Mouse (Mus musculus) forebrain, embryonic 15.5 days (tissue): ENCODE data around the gene Ubn1. TPM values are rescaled to one million over a fixed set of nuclear protein-coding genes. Genes with fewer than 3 reads are reported as not detected.

Source experiments
- ATAC-seq: fragments of 200-750 bp; cut with Nextera tagmentation; replicated peaks from 2 replicates; pipeline ENCODE4 v1.8.0; 2017; ENCODE audit warnings: mild to moderate bottlenecking, moderate TSS enrichment, moderate library complexity
- H3K27ac ChIP-seq: fragments of 300-500 bp; sonication (generic); replicated peaks from 2 replicates; pipeline ENCODE4 v1.5.1; 2015; ENCODE audit warnings: mild to moderate bottlenecking, inconsistent platforms
- H3K27me3 ChIP-seq: fragments of 300-500 bp; sonication (generic); 2 replicates; pipeline ENCODE4 v1.6.1; 2015; ENCODE audit warnings: inconsistent platforms
- H3K36me3 ChIP-seq: fragments of 300-500 bp; sonication (generic); 2 replicates; pipeline ENCODE4 v1.6.1; 2015; ENCODE audit warnings: mild to moderate bottlenecking, inconsistent platforms
- H3K4me1 ChIP-seq: fragments of 300-500 bp; sonication (generic); 2 replicates; pipeline ENCODE4 v1.6.1; 2015; ENCODE audit warnings: inconsistent platforms
- H3K4me2 ChIP-seq: fragments of 300-500 bp; sonication (generic); replicated peaks from 2 replicates; pipeline ENCODE4 v1.6.1; 2015; ENCODE audit warnings: mild to moderate bottlenecking, inconsistent platforms
- H3K4me3 ChIP-seq: fragments of 300-500 bp; sonication (generic); 2 replicates; pipeline ENCODE4 v1.5.1; 2015; ENCODE audit warnings: mild to moderate bottlenecking, inconsistent platforms
- H3K9ac ChIP-seq: fragments of 300-500 bp; sonication (generic); replicated peaks from 2 replicates; pipeline ENCODE4 v1.6.1; 2015; ENCODE audit warnings: mild to moderate bottlenecking, inconsistent platforms
- H3K9me3 ChIP-seq: fragments of 300-500 bp; sonication (generic); 2 replicates; pipeline ENCODE4 v1.6.1; 2016; ENCODE audit warnings: inconsistent platforms
- WGBS: fragments of 180-500 bp; shearing (Covaris S2); methylation state at CpG from one replicate; pipeline ENCODE4 v1.1.7; 2015; ENCODE audit warnings: mixed read lengths; 5-methylcytosine and 5-hydroxymethylcytosine counted together
- polyA plus RNA-seq: library from polyadenylated mRNA; unstranded; fragments of >200 nt; fragmentation: Nextera tagmentation; extraction: Ambion mirVana; gene quantifications from 2 replicates; pipeline ENCODE4 v1.2.1, GENCODE M21; 2015

Gene Ubn1
- polyA plus RNA-seq, 1 experiment from 2014 or later, result 17.8 TPM

- no peak overlapping the region for H3K4me3 ChIP-seq
- no peak for ATAC-seq
- no peaks in the 10 kb centered on the region for H3K4me1 ChIP-seq
- WGBS, result 60% methylated on average over 2 of the region's 2 CpGs
- H3K27me3 ChIP-seq, result no peaks in the 10 kb centered on the region
- H3K36me3 ChIP-seq, result peaks cover 97% of the 10 kb centered on the region
- H3K9me3 ChIP-seq, result no peaks in the 10 kb centered on the region
- no peak overlapping the region for H3K4me2 ChIP-seq
- H3K9ac ChIP-seq, result no peak overlapping the region
- H3K27ac ChIP-seq, result no peak overlapping the region
These were observed 20.0 kb upstream of the Ubn1 start for GRCm38 (mm10) chr16:5029847-5030246.

GRCm38 (mm10) chr16:5035591-5035990 lies 14.3 kb upstream of the Ubn1 start:
- no peaks in the 10 kb centered on the region for H3K4me1 ChIP-seq
- peaks cover 96% of the 10 kb centered on the region for H3K36me3 ChIP-seq
- WGBS, result 92% methylated on average over 3 of the region's 3 CpGs
- H3K27ac ChIP-seq, result no peak overlapping the region
- H3K9ac ChIP-seq, result no peak overlapping the region
- ATAC-seq, result no peak
- H3K27me3 ChIP-seq, result no peaks in the 10 kb centered on the region
- no peak overlapping the region for H3K4me3 ChIP-seq
- H3K4me2 ChIP-seq, result no peak overlapping the region
- H3K9me3 ChIP-seq, result no peaks in the 10 kb centered on the region

GRCm38 (mm10) chr16:5036649-5037234 lies 13.1 kb upstream of the Ubn1 start:
- Histone ChIP-seq H3K4me1 (no peaks in the 10 kb centered on the region), H3K4me2 (no peak overlapping the region), H3K9me3 (no peaks in the 10 kb centered on the region), H3K27ac (no peak overlapping the region), H3K27me3 (no peaks in the 10 kb centered on the region), H3K4me3 (no peak overlapping the region), H3K36me3 (peaks cover 96% of the 10 kb centered on the region), H3K9ac (no peak overlapping the region)
- WGBS, result 95% methylated on average over 5 of the region's 5 CpGs
- no peak for ATAC-seq

GRCm38 (mm10) chr16:5045322-5045721 lies 4.5 kb upstream of the Ubn1 start:
- WGBS, result 97% methylated on average over 3 of the region's 3 CpGs
- no peak overlapping the region for H3K4me2 ChIP-seq
- no peak overlapping the region for H3K9ac ChIP-seq
- peaks cover 69% of the 10 kb centered on the region for H3K36me3 ChIP-seq
- peaks cover 17% of the 10 kb centered on the region for H3K4me1 ChIP-seq
- no peak overlapping the region for H3K4me3 ChIP-seq
- H3K27ac ChIP-seq, result no peak overlapping the region
- H3K9me3 ChIP-seq, result no peaks in the 10 kb centered on the region
- ATAC-seq, result no peak
- no peaks in the 10 kb centered on the region for H3K27me3 ChIP-seq

- Histone ChIP-seq H3K27me3 (no peaks in the 10 kb centered on the region), H3K4me1 (peaks cover 43% of the 10 kb centered on the region), H3K36me3 (peaks cover 33% of the 10 kb centered on the region), H3K9me3 (no peaks in the 10 kb centered on the region), H3K4me3 (peak overlapping the region; percentile 97), H3K27ac (peak overlapping the region; percentile 82), H3K9ac (peak overlapping the region; percentile 86), H3K4me2 (peak overlapping the region; percentile 63)
- under 1% methylated on average over 38 of the region's 38 CpGs for WGBS
- ATAC-seq, result peak; percentile 70
These were observed 579 bp upstream of the Ubn1 start for GRCm38 (mm10) chr16:5049182-5049773.

- Histone ChIP-seq H3K4me1 (peaks cover 43% of the 10 kb centered on the region), H3K4me2 (peak overlapping the region; percentile 92), H3K27ac (peak overlapping the region; percentile 99), H3K9ac (peak overlapping the region; percentile 95), H3K36me3 (peaks cover 29% of the 10 kb centered on the region), H3K9me3 (no peaks in the 10 kb centered on the region), H3K4me3 (peak overlapping the region; percentile 97), H3K27me3 (no peaks in the 10 kb centered on the region)
- under 1% methylated on average over 77 of the region's 78 CpGs for WGBS
- peak; percentile 71 for ATAC-seq
These were observed 624 bp downstream of the Ubn1 start for GRCm38 (mm10) chr16:5050251-5051110.

GRCm38 (mm10) chr16:5058114-5058513 lies 8.3 kb downstream of the Ubn1 start:
- WGBS, result 90% methylated on average over 1 of the region's 1 CpGs
- no peaks in the 10 kb centered on the region for H3K9me3 ChIP-seq
- H3K27me3 ChIP-seq, result no peaks in the 10 kb centered on the region
- H3K4me3 ChIP-seq, result no peak overlapping the region
- H3K9ac ChIP-seq, result no peak overlapping the region
- no peak for ATAC-seq
- H3K27ac ChIP-seq, result no peak overlapping the region
- H3K4me1 ChIP-seq, result 0 out of 2 replicates have a peak, but pooled peaks cover 5% of the 10 kb centered on the region
- peaks cover 52% of the 10 kb centered on the region for H3K36me3 ChIP-seq
- H3K4me2 ChIP-seq, result no peak overlapping the region

- Histone ChIP-seq H3K27me3 (no peaks in the 10 kb centered on the region), H3K4me3 (no peak overlapping the region), H3K27ac (no peak overlapping the region), H3K9me3 (no peaks in the 10 kb centered on the region), H3K4me2 (no peak overlapping the region), H3K9ac (no peak overlapping the region), H3K4me1 (no peaks in the 10 kb centered on the region), H3K36me3 (peaks cover 65% of the 10 kb centered on the region)
- ATAC-seq, result no peak
- 92% methylated on average over 4 of the region's 4 CpGs for WGBS
These were observed 13.6 kb downstream of the Ubn1 start for GRCm38 (mm10) chr16:5063472-5063871.

GRCm38 (mm10) chr16:5070321-5070720 lies 20.5 kb downstream of the Ubn1 start:
- no peak overlapping the region for H3K4me3 ChIP-seq
- H3K9ac ChIP-seq, result no peak overlapping the region
- no peak for ATAC-seq
- no peaks in the 10 kb centered on the region for H3K9me3 ChIP-seq
- H3K4me2 ChIP-seq, result no peak overlapping the region
- 77% methylated on average over 3 of the region's 3 CpGs for WGBS
- peaks cover 71% of the 10 kb centered on the region for H3K36me3 ChIP-seq
- no peaks in the 10 kb centered on the region for H3K4me1 ChIP-seq
- no peaks in the 10 kb centered on the region for H3K27me3 ChIP-seq
- H3K27ac ChIP-seq, result peak overlapping the region; percentile 5; the same call in 1 of the 2 replicates

- no peak for ATAC-seq
- Histone ChIP-seq H3K36me3 (peaks cover 81% of the 10 kb centered on the region), H3K9me3 (no peaks in the 10 kb centered on the region), H3K9ac (no peak overlapping the region), H3K27me3 (no peaks in the 10 kb centered on the region), H3K27ac (no peak overlapping the region), H3K4me1 (no peaks in the 10 kb centered on the region), H3K4me2 (no peak overlapping the region), H3K4me3 (no peak overlapping the region)
- 91% methylated on average over 7 of the region's 7 CpGs for whole genome bisulfite sequencing
These were observed 22.1 kb downstream of the Ubn1 start for GRCm38 (mm10) chr16:5071974-5072373.

GRCm38 (mm10) chr16:5074341-5074740 lies 24.5 kb downstream of the Ubn1 start:
- no peak for ATAC-seq
- WGBS, result 94% methylated on average over 5 of the region's 5 CpGs
- H3K9me3 ChIP-seq, result no peaks in the 10 kb centered on the region
- no peak overlapping the region for H3K4me3 ChIP-seq
- H3K27me3 ChIP-seq, result no peaks in the 10 kb centered on the region
- H3K36me3 ChIP-seq, result peaks cover 88% of the 10 kb centered on the region
- H3K4me1 ChIP-seq, result no peaks in the 10 kb centered on the region
- H3K4me2 ChIP-seq, result no peak overlapping the region
- no peak overlapping the region for H3K27ac ChIP-seq
- H3K9ac ChIP-seq, result no peak overlapping the region

- Histone ChIP-seq H3K4me2 (no peak overlapping the region), H3K27me3 (no peaks in the 10 kb centered on the region), H3K36me3 (peaks cover 75% of the 10 kb centered on the region), H3K9ac (no peak overlapping the region), H3K9me3 (no peaks in the 10 kb centered on the region), H3K4me3 (no peak overlapping the region), H3K4me1 (no peaks in the 10 kb centered on the region), H3K27ac (no peak overlapping the region)
- 89% methylated on average over 4 of the region's 4 CpGs for WGBS
- ATAC-seq, result no peak
These were observed 35.3 kb downstream of the Ubn1 start for GRCm38 (mm10) chr16:5085196-5085595.
